Mouse (Mus musculus): ENCODE results near the gene Mrps26.
"Not testable (repeated sequence)": the region's sequence is repeated elsewhere in the genome, so short reads cannot be mapped to it uniquely, and the experiment has no call there.

Mrps26 gene

DNA sequence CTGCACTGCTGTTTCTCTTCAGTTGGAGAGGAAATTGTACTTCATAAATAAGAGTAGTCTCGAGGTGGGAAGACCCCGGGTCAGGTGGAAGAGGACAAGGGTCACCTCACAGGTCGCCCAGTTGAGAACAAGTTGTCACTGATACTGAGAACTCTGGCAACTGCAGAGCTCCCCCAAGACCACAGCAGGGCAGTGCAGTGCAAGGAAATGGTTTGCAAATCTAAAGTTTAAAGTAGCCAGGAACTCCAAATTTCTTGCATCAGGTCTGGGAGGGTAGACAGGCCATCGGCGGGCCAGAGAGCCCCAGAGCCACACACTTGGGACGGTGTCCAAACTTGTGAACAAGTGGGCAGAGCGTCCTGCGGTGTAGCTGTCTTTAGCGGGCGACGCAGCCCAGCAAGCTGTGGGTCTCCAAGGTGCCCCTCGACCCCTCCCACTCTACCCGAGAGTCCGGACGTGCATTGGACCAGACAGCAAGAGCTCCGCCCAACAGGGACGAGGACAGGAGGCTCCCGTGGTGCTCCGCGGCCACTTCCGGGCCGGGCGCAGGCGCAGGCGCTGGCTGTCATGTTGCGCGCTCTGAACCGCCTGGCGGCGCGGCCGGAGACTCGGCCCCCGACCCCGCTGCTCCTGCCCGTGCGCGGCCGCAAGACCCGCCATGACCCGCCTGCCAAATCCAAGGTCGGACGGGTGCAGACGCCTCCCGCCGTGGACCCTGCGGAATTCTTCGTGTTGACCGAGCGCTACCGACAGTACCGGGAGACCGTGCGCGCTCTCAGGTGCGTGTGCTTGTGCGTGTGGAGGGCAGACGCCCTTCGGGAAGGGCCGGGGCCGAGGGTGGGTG, at the start of gene Mrps26:
Gene Mrps26, plus strand, starts transcription at position 531 of the 844 bp plus-strand sequence.
- DNase-seq (ENCODE audit: low spot score): peak; percentile 73

DNA sequence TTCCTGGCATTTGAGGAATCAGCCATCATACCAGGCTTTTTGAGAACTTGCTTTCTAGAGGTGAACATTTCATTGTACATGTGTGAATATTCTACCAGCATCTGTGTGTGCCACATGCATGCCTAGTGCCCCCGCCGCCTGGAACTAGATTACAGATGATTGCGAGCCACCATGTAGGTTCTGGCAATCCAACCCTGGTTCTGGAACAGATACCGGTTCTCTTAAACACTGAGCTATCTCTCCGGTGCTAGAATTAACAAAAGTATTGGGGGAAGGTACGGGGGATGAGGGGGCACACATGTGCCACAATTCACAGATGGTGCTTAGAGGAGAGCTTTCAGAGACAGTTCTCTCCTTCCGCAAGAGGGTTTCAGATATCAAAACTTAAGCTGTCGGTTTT, 49.6 kb upstream of the Mrps26 start:
- DNase-seq (ENCODE audit: low spot score): no peak

GRCm38 (mm10) chr2:130515791-130516190, 47.8 kb upstream of the Mrps26 start:
- no peak for DNase-seq (ENCODE audit: low spot score)

DNA sequence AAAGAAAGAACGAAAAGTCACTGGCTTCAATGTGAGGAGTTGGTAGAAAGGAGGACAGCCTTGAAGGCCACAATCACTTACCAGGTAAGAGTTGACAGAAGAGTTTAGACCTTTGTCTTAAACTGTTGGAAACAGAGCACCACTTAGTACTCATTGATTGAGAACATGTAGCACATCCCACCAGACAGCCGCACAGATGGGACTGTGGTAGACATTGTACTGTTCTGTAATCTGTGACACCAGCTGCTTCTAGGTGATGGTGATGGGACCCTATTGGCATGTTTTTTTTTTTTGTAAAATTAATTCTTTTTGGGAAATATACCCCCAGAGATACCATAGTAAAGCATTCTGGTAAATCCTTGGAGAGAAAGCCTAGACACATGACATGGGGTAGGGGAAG, 41.6 kb upstream of the Mrps26 start:
- DNase-seq (ENCODE audit: low spot score): no peak

DNA sequence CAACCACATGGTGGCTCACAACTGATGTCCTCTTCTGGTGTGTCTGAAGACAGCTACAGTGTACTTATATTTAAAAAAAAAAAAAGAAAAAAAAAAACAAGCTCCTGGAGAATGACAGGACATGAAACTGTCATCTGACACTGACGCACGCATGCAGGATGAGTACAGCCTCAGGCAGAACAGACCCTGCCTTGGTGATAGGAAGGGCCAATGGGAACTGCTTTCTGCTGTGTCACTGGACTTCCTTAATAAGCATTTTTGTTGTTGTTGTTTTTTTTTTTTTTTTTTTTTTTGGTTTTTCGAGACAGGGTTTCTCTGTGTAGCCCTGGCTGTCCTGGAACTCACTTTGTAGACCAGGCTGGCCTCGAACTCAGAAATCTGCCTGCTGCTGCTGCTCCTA, 38.1 kb upstream of the Mrps26 start:
- not testable (repeated sequence) for DNase-seq (ENCODE audit: low spot score)

- no peak for DNase-seq (ENCODE audit: low spot score)
These were observed 35.1 kb upstream of the Mrps26 start for GRCm38 (mm10) chr2:130528457-130528856.

DNA sequence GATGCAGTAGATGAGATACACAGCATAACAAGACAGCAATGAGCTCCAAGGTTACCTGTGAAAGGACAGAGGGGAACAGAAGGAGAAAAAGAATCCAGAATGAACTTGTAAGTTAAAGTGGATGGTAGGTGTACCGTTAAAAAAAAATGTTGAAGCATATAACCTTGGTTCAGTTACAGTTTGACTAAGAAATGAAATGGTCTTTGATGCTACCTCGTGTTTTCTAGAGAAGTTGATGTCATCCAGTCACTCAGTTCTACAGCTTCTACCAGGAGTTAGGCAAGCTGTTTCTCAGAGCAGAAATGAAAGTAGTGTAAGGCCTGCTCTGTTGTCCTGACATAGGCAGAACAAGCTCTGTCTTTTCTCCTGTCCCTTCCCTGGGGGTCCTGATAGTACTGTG, 34.3 kb upstream of the Mrps26 start:
- no peak for DNase-seq (ENCODE audit: low spot score)

DNA sequence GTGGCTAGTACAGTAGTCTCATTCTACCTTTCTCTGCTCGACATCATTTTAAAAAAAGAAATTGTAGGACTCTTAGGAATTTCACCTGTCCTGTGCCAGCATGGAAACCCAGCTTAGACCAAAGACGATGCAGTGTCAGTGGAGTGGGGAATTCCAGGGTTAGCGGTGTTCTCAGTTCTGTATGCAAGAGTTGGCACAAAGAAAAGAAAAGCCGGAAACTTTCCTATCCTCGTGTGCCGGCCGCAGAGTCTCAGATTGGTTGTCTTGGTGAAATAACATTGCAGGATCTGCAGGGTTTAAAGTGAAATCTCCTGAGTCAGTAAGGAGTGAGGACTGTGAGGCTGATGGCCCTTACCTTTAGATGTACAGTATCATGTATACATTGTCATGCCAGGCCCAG, 33.6 kb upstream of the Mrps26 start:
- DNase-seq (ENCODE audit: low spot score): no peak

- DNase-seq (ENCODE audit: low spot score): no peak
These were observed 31.3 kb upstream of the Mrps26 start for GRCm38 (mm10) chr2:130532201-130532600.

- DNase-seq (ENCODE audit: low spot score): no peak
These were observed 28.5 kb upstream of the Mrps26 start for GRCm38 (mm10) chr2:130535017-130535416.

GRCm38 (mm10) chr2:130536890-130537289, 26.7 kb upstream of the Mrps26 start:
- DNase-seq (ENCODE audit: low spot score): no peak

- no peak for DNase-seq (ENCODE audit: low spot score)
These were observed 24.5 kb upstream of the Mrps26 start for GRCm38 (mm10) chr2:130538876-130539546.

- no peak for DNase-seq (ENCODE audit: low spot score)
These were observed 23.3 kb upstream of the Mrps26 start for GRCm38 (mm10) chr2:130540266-130540665.

- DNase-seq (ENCODE audit: low spot score): no peak
These were observed 16.6 kb upstream of the Mrps26 start for GRCm38 (mm10) chr2:130546957-130547356.

GRCm38 (mm10) chr2:130554841-130555240, 8.7 kb upstream of the Mrps26 start:
- no peak for DNase-seq (ENCODE audit: low spot score)

DNA sequence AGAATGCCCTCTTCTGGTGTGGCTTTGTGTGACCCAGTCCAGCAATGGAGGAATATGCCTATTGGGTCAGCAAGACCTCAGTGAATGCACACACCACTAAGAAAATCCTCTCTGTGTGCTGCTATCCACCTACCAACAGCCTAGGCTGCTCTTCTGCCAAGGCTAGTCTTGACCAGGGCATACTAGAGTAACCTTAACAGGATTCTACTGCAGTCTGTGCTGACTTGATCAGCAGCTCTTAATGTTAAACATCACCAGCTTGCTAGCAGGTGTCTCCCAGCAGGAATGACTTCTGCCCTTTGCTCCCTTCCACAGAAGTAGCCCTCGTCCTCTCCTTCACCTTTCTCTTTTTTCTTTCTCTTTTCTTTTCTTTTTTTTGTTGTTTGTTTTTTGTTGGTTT, 7.2 kb upstream of the Mrps26 start:
- DNase-seq (ENCODE audit: low spot score): no peak

DNA sequence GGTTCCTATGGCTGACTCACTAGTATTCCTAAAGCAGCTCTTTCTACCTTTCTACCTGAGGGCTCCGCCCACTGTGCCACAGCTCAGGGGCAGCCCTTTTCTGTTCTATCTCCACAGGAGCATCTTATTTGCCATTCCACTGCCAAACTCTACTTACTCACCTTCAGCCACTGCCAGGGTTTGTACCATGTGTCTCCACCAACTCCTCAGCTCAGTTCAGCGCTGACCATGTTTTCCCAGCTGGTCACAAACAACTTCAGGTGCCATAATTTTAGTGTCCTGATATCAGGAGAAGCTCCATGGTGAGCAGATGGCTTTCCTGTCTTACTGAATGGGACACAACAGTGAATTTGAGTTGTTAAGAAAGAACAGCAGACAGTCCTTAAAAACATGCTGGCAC, 6.1 kb upstream of the Mrps26 start:
- no peak for DNase-seq (ENCODE audit: low spot score)

DNA sequence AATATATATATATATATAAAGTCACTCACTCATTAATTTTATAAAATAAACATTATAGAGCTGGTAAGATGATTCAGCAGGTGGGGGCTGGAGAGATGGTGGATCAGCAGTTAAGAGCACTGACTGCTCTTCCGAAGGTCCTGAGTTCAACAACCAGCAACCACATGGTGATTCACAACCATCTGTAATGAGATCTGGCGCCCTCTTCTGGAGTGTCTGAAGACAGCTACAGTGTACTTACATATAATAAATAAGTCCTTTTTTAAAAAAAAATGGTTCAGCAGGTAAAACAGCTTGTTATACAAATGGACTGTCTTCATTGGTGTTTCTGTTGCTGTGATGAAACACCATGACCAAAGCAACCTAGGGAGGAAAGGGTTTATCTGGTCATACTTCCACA, 5.5 kb upstream of the Mrps26 start:
- DNase-seq (ENCODE audit: low spot score): no peak

DNA sequence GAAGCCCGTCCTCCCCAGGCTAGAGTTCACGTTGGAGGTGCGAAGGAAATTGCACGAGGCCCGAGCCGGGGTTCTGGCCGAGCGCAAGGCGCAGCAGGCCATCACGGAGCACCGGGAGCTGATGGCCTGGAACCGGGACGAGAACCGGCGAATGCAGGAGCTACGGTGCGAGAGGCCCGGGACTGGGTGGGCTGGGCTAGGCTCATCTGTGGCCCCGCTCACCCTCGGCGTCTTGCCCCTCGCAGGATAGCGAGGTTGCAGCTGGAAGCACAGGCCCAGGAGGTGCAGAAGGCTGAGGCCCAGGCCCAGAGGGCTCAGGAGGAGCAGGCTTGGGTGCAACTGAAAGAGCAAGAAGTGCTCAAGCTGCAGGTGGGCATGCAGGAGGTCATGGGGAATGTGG, 521 bp downstream of the Mrps26 start:
- DNase-seq (ENCODE audit: low spot score): no peak

DNA sequence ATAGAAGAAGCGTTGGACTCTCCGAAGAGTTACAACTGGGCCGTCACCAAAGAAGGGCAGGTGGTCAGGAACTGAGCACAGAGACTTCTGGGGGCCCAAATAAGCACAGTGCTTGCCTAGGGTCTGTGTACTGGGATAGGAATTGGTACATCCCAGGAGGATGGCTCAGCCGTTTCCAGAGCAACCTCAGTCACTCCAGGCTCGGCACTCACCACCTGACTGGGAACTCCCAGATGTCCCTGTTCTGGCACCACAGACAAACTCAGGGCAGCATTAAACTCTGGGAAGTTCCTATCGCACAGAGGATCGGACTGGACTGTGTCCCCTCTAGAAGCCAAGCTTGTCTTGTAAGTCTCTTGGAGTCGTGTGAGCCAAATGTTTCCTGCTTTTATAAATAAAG, 1.4 kb downstream of the Mrps26 start:
- DNase-seq (ENCODE audit: low spot score): no peak

GRCm38 (mm10) chr2:130568921-130569320, 5.4 kb downstream of the Mrps26 start:
- DNase-seq (ENCODE audit: low spot score): no peak

DNA sequence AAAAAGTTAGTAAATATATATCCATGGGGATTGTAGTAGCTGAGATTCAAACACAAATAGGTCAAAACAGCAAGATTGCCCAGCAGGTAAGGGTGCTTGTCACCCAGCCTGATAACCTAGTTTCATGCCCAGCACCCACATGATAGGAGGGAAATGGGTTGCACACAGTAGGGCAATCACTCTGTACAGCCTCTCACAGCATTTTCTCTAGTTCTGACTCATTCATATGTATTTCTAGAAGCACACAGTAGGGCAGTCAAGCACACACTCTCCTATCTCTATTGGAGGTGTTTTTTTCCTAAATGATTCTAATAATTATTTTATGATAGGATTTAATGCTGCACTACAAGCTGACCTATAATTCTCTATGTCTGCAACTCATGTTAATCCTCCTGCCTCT, 6.4 kb downstream of the Mrps26 start:
- DNase-seq (ENCODE audit: low spot score): no peak

DNA sequence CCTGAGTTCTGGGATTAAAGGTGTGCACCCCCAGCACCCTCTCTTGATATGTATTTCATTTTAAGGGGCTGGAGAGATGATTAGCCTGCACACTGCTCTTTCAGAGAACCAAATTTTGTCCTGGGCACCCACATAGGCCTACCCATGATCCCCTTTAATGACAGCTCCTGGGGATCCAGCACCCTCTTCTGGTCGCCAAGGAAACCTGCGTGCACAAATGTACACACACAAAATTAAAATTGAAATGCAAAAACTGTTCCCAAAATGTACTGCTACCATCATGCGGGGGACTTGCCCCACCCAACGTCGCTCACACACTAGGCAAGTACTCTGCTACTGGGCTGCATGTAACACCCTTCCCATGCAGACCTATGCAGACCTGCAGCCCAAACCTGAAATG, 11.4 kb downstream of the Mrps26 start:
- no peak for DNase-seq (ENCODE audit: low spot score)

DNA sequence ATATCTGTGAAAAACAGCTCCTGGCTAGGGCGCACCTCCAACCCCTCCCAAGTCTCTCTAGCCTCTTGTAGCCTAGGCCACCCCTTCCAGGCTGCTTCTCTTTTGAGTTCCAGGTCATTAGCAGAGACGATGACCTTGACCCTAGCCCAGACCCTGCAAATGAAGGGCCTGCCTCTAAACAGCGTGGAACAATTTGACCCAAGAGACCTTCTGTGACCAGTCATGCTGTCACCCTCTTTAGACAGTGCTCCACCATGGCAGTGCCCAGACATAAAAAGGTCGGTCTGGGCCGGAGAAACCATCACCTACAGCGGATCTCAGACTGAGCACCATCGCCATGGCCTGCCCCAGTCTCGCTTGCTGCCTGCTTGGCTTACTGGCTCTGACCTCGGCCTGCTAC, 12.3 kb downstream of the Mrps26 start, which contains the start of gene Oxt:
Gene Oxt, plus strand, starts transcription at position 301 of the 400 bp plus-strand sequence.
- DNase-seq (ENCODE audit: low spot score): no peak

Measured in layer of hippocampus, adult 9-10 months (tissue).